Mouse (Mus musculus) retina, adult 2 months (tissue): ENCODE results near the gene Pvrig.
"Not testable (repeated sequence)": the region's sequence is repeated elsewhere in the genome, so short reads cannot be mapped to it uniquely, and the experiment has no call there.

ENCODE experiments used
- DNase-seq: peaks from one replicate; pipeline ENCODE4 v3.0.0-alpha.2; 2012; ENCODE audit warnings: low read depth, low spot score

Gene Pvrig

GRCm38 (mm10) chr5:138341661-138342060, at the start of gene Pvrig:
Gene Pvrig (plus strand): TSS chr5:138341961.
- no peak for DNase-seq

GRCm38 (mm10) chr5:138294158-138294557, 47.6 kb upstream of the Pvrig start:
- DNase-seq = no peak

DNA sequence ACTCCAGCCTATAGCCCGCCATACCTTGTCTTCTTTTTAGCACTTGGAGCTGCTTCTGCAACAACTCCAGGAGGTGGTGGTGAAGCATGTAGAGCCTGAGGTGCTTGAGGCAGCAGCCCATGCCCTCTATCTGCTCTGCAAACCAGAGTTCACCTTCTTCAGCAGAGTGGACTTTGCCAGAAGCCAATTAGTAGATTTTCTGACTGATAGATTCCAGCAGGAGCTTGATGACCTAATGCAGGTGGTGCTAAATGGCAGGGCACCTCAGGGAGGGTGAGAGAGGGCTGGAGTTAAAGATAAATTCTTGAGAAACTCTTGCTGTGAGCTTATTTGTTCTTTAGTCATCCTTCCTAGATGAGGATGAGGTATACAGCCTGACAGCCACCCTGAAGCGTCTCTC, 42.1 kb upstream of the Pvrig start:
- DNase-seq = no peak

- no peak for DNase-seq
These were observed 29.0 kb upstream of the Pvrig start for GRCm38 (mm10) chr5:138312795-138313194.

GRCm38 (mm10) chr5:138343216-138343615, 1.5 kb downstream of the Pvrig start:
- no peak for DNase-seq

DNA sequence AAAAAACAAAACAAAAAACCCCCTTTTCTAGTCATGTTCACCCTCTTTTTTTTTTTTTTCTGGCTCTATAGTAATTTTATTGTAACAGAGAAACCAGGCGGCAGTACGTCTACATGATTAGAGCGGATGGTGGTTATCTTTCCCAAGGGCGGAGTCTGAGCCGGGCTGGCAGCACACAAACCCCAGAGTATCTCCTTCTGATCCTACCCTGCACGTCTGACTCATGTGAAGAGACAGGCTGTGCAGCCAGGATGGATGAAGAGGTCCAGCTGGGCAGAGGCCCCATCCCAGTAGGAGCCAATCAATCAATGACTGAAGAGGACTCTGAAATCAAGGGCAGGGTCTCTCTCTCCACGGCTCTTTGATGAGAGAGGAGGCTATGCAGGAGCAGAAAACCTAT, 21.4 kb downstream of the Pvrig start:
- not testable (repeated sequence) for DNase-seq

DNA sequence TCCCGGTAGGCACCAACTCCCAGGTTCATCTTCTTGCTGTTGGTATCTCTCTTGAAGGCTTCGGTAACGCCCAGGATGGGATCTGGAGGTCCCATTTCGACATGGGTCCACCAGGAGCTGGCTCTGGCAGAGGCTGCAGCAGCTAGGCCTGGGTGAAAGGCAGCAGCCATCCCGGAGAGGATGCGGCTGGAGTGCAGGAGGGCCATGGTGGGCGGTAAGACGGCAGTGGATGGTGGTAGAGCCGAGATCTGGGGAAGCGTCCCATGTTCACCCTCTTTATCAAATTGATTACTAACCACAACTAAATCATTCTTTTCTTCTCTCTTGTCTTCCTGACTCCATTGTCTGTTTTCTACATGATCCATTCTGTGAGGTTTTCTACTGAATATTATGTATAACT, 23.6 kb downstream of the Pvrig start:
- DNase-seq = not testable (repeated sequence)
